Mouse (Mus musculus) CH12.LX (cell line): Measurements from ENCODE around the gene Nmt2. TPM values are rescaled to one million over a fixed set of nuclear protein-coding genes. Genes with fewer than 3 reads are reported as not detected.

Experiments
- DNase-seq: peaks from one replicate; pipeline ENCODE4 v3.0.0-alpha.2; 2013; ENCODE audit errors: extremely low read depth
- H3K27ac ChIP-seq: 2 replicates; pipeline ENCODE4 v1.5.1; 2012; ENCODE audit warnings: low read depth, mild to moderate bottlenecking, control low read depth, moderate library complexity; ENCODE audit not compliant: insufficient read depth
- H3K27me3 ChIP-seq: replicated peaks from 2 replicates; pipeline ENCODE3; 2012; ENCODE audit warnings: inconsistent platforms
- H3K36me3 ChIP-seq, 2 experiments: replicated peaks in 1 of 2; 2 replicates each; pipeline versions ENCODE3 to v1.6.1; 2012; ENCODE audit warnings: inconsistent platforms in 1 of 2, low read length in 1 of 2, mild to moderate bottlenecking in 1 of 2, mixed read lengths in 1 of 2, moderate library complexity in 1 of 2; ENCODE audit not compliant: control insufficient read depth in 1 of 2, insufficient read depth in 1 of 2
- H3K4me1 ChIP-seq, 2 experiments: 2 replicates each; pipeline ENCODE4 v1.6.1; 2012; ENCODE audit warnings: inconsistent platforms in 1 of 2, moderate library complexity in 1 of 2; ENCODE audit not compliant: insufficient read depth in 2 of 2, control insufficient read depth in 1 of 2
- H3K4me2 ChIP-seq: 2 replicates; pipeline ENCODE4 v1.6.1; 2012; ENCODE audit warnings: low read depth, mild to moderate bottlenecking, control low read depth; ENCODE audit not compliant: poor library complexity, insufficient read depth, severe bottlenecking
- H3K4me3 ChIP-seq, 3 experiments: fragments of 150-350 bp in 1 of 3; sonication (generic) in 1 of 3; replicated peaks in 1 of 3; 2 replicates each; pipeline versions ENCODE3 to v1.5.1; 2011 to 2012; ENCODE audit warnings: low read depth in 2 of 3, low read length in 2 of 3, mild to moderate bottlenecking in 2 of 3, moderate library complexity in 2 of 3, control low read depth in 1 of 3, improper control_type of control experiment in 1 of 3, inconsistent platforms in 1 of 3, mixed read lengths in 1 of 3; ENCODE audit not compliant: poor library complexity in 1 of 3
- H3K79me2 ChIP-seq: replicated peaks from 2 replicates; pipeline ENCODE4 v1.6.1; 2012; ENCODE audit warnings: mild to moderate bottlenecking, moderate library complexity; ENCODE audit not compliant: control insufficient read depth, poor library complexity, insufficient read depth, severe bottlenecking; ENCODE audit errors: extremely low read depth
- H3K9ac ChIP-seq: 2 replicates; pipeline ENCODE4 v1.6.1; 2012; ENCODE audit warnings: low read depth, mild to moderate bottlenecking, control low read depth, moderate library complexity; ENCODE audit not compliant: insufficient read depth
- H3K9me3 ChIP-seq: replicated peaks from 2 replicates; pipeline ENCODE3; 2012; ENCODE audit warnings: low read length, inconsistent platforms, mixed read lengths
- CHD1 ChIP-seq: IDR thresholded peaks from 2 replicates; pipeline ENCODE4 v1.6.1; 2012; ENCODE audit warnings: low read depth, low read length, improper control_type of control experiment, inconsistent platforms
- CTCF ChIP-seq, 2 experiments: IDR thresholded peaks in 1 of 2; conservative IDR thresholded peaks in 1 of 2; 2 replicates each; pipeline ENCODE4 v1.5.1; 2011 to 2012; ENCODE audit warnings: low read depth in 2 of 2, low read length in 2 of 2, improper control_type of control experiment in 1 of 2, inconsistent platforms in 1 of 2, mild to moderate bottlenecking in 1 of 2, moderate library complexity in 1 of 2
- E2F4 ChIP-seq: IDR thresholded peaks from 2 replicates; pipeline ENCODE4 v1.6.1; 2011; ENCODE audit warnings: low read depth, low read length, improper control_type of control experiment; ENCODE audit not compliant: insufficient replicate concordance
- ELF1 ChIP-seq: IDR thresholded peaks from 2 replicates; pipeline ENCODE4 v1.6.1; 2014; ENCODE audit warnings: low read depth, mild to moderate bottlenecking, inconsistent platforms, low read length, improper control_type of control experiment
- GABPA ChIP-seq: IDR thresholded peaks from 2 replicates; pipeline ENCODE4 v1.6.1; 2012; ENCODE audit warnings: low read depth, low read length, improper control_type of control experiment, inconsistent platforms; ENCODE audit not compliant: insufficient replicate concordance
- HCFC1 ChIP-seq: IDR thresholded peaks from 2 replicates; pipeline ENCODE4 v1.6.1; 2012; ENCODE audit warnings: low read depth, mild to moderate bottlenecking, inconsistent platforms, low read length, improper control_type of control experiment
- JUN ChIP-seq: IDR thresholded peaks from 2 replicates; pipeline ENCODE4 v1.6.1; 2011; ENCODE audit warnings: low read depth, mild to moderate bottlenecking, low read length, improper control_type of control experiment, moderate library complexity; ENCODE audit not compliant: insufficient read depth
- JUND ChIP-seq: conservative IDR thresholded peaks from 2 replicates; pipeline ENCODE4 v1.6.1; 2011; ENCODE audit warnings: low read depth, low read length, improper control_type of control experiment
- MAFK ChIP-seq: IDR thresholded peaks from 2 replicates; pipeline ENCODE4 v1.6.1; 2011; ENCODE audit warnings: low read length, improper control_type of control experiment; ENCODE audit not compliant: insufficient replicate concordance
- MAX ChIP-seq: IDR thresholded peaks from 2 replicates; pipeline ENCODE4 v1.6.1; 2011; ENCODE audit warnings: low read length, improper control_type of control experiment
- MAZ ChIP-seq: IDR thresholded peaks from 2 replicates; pipeline ENCODE4 v1.6.1; 2012; ENCODE audit warnings: low read depth, mild to moderate bottlenecking, inconsistent platforms, low read length, improper control_type of control experiment, moderate library complexity
- MXI1 ChIP-seq: IDR thresholded peaks from 2 replicates; pipeline ENCODE4 v1.6.1; 2011; ENCODE audit warnings: mild to moderate bottlenecking, low read depth, low read length, improper control_type of control experiment
- MYC ChIP-seq: IDR thresholded peaks from 2 replicates; pipeline ENCODE4 v1.6.1; 2011; ENCODE audit warnings: low read depth, mild to moderate bottlenecking, improper control_type of control experiment, low read length
- NELFE ChIP-seq: IDR thresholded peaks from 2 replicates; pipeline ENCODE4 v1.6.1; 2011; ENCODE audit warnings: low read depth, low read length, improper control_type of control experiment
- NRF1 ChIP-seq: IDR thresholded peaks from 2 replicates; pipeline ENCODE4 v1.6.1; 2014; ENCODE audit warnings: low read depth, mild to moderate bottlenecking, inconsistent platforms, low read length, improper control_type of control experiment, moderate library complexity
- POLR2A ChIP-seq: IDR thresholded peaks from 2 replicates; pipeline ENCODE4 v1.6.1; 2011; ENCODE audit warnings: low read depth, mild to moderate bottlenecking, improper control_type of control experiment, low read length
- RCOR1 ChIP-seq: conservative IDR thresholded peaks from 2 replicates; pipeline ENCODE4 v1.6.1; 2012; ENCODE audit warnings: low read depth, mild to moderate bottlenecking, inconsistent platforms, low read length, improper control_type of control experiment
- SIN3A ChIP-seq: IDR thresholded peaks from 2 replicates; pipeline ENCODE4 v1.6.1; 2012; ENCODE audit warnings: low read length, improper control_type of control experiment, inconsistent platforms
- TBP ChIP-seq: conservative IDR thresholded peaks from 2 replicates; pipeline ENCODE4 v1.6.1; 2011; ENCODE audit warnings: low read depth, low read length, improper control_type of control experiment
- TCF12 ChIP-seq: IDR thresholded peaks from 2 replicates; pipeline ENCODE4 v1.6.1; 2014; ENCODE audit warnings: low read depth, mild to moderate bottlenecking, inconsistent platforms, low read length, improper control_type of control experiment
- UBTF ChIP-seq: IDR thresholded peaks from 2 replicates; pipeline ENCODE4 v1.6.1; 2012; ENCODE audit warnings: low read depth, mild to moderate bottlenecking, inconsistent platforms, low read length, improper control_type of control experiment, moderate library complexity
- ZC3H11A ChIP-seq: IDR thresholded peaks from 2 replicates; pipeline ENCODE4 v1.6.1; 2012; ENCODE audit warnings: low read depth, mild to moderate bottlenecking, inconsistent platforms, low read length, improper control_type of control experiment
- dilution Hi-C: fragments of 300-500 bp; cut with MboI; formaldehyde crosslinking; loops from 2 replicates; pipeline ENCODE4 v1.14.3; 2020; ENCODE audit warnings: low sequenced_read_pairs; ENCODE audit not compliant: extremely low pct_unique_long_range_greater_than_20kb, extremely low pct_ligation_motif_present
- in situ Hi-C: fragments of 300-500 bp; cut with MboI; formaldehyde crosslinking; loops from 3 replicates; pipeline ENCODE4 v1.14.3; 2019; ENCODE audit warnings: low sequenced_read_pairs, low pct_ligation_motif_present, low pct_unique_long_range_greater_than_20kb, mixed read lengths
- polyA plus RNA-seq: library from polyadenylated mRNA; unstranded; fragments of >175 nt; gene quantifications from 2 replicates; pipeline ENCODE4 v1.2.1, GENCODE M21; 2012; ENCODE audit warnings: low read depth; ENCODE audit not compliant: insufficient read length
- total RNA-seq, 2 experiments: library from RNA; depleted of rRNA; stranded (reverse); fragments of 300-350 nt in 1 of 2; fragments of >200 nt in 1 of 2; gene quantifications; 2 replicates each; pipeline ENCODE4 v1.2.3; 2012 to 2014

The Nmt2 gene
- total RNA-seq (2012; rRNA removed) (10.0 and 11.6 TPM in 2 replicates), total RNA-seq (2014; rRNA removed) (15.8 and 15.9 TPM in 2 replicates), polyA plus RNA-seq (15.6 TPM in 2 replicates)

DNA sequence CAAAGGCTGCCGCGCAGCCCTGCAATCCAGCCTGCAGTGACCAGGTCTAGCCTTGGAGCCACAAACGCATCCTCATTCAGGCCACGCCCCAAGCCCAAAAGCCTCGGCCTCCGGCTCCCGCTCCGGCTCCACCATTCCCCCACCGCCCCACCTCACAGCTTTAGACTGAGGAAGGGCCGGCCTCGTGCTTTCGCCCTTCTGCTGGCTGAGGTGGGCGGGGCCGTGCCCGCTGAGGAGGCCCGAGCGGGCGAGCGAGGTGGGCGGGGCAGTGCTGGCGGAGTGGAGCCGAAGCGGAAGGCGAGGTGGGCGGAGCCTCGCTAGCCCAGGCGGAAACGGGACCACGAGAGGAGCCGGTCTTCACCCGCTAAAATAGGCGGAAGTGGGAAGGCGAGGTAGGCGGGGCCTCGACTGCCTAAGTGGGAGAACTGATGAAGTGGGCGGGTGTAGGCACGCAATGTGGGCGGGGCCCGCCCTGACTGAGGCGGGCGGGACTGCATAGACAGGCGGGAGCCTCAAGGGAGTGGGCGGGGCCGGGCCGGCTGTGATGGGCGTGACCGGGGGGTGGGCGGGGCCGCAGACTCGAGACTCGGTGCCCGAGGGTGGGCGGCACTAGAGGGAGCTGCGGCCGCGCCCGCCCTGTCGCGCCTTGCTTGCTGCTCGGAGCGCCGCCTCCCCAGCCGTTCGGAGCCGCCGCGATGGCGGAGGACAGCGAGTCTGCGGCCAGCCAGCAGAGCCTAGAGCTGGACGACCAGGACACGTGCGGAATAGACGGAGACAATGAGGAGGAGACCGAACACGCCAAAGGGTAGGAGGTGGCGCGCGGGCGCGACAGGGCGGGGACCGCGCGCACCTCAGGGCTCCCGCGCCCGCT lies at the start of gene Nmt2:
TSS of gene Nmt2 (plus strand) at position 611 of the 871 bp plus-strand sequence.
- Histone ChIP-seq H3K4me1 (peaks cover 0 to 17% of the 10 kb centered on the region in 2 experiments; a peak in 2 of 4 replicates), H3K27me3 (no peaks in the 10 kb centered on the region), H3K79me2 (0 out of 2 replicates have a peak, but pooled peaks cover 4% of the 10 kb centered on the region), H3K27ac (no peak within 1 kb of the TSS), H3K9ac (peak within 1 kb of the TSS; percentile 79), H3K36me3 (no peaks in the 10 kb centered on the region), H3K4me2 (peak within 1 kb of the TSS; percentile 33), H3K9me3 (no peaks in the 10 kb centered on the region), H3K4me3 (peak within 1 kb of the TSS; percentile 60 to 88 (median 87))
- peak; percentile 27; the same call in 1 of the 2 replicates for TF ChIP-seq NELFE
- 0 out of 2 replicates have a peak, but pooled peaks have one; percentile 12 for TF ChIP-seq SIN3A
- peak; percentile 44; the same call in 1 of the 2 replicates for TF ChIP-seq HCFC1
- peak; percentile 64; the same call in 1 of the 2 replicates for TF ChIP-seq MYC
- peak in 1 of 2 experiments; percentile 13; a peak in 1 of 4 replicates for TF ChIP-seq CTCF (conservative IDR thresholded peaks at IDR 0.05 in 1 of 2, IDR thresholded peaks at IDR 0.05 in 1 of 2; ENCODE audit: low read depth in 2 of 2, low read length in 2 of 2)
- TF ChIP-seq TBP, result no peak
- TF ChIP-seq MXI1, result peak; percentile 54
- TF ChIP-seq UBTF, result 0 out of 2 replicates have a peak, but pooled peaks have one; percentile 26
- TF ChIP-seq JUND, result no peak
- TF ChIP-seq ELF1, result peak; percentile 98
- peak; percentile 67 for TF ChIP-seq POLR2A
- TF ChIP-seq ZC3H11A, result no peak
- TF ChIP-seq GABPA, result no peak
- TF ChIP-seq RCOR1, result no peak
- TF ChIP-seq TCF12, result peak; percentile 25; the same call in 1 of the 2 replicates
- peak; percentile 41 for TF ChIP-seq NRF1
- TF ChIP-seq JUN, result no peak
- peak; percentile 72 for TF ChIP-seq MAX
- TF ChIP-seq MAZ, result peak; percentile 59; the same call in 1 of the 2 replicates
- peak; percentile 100 for DNase-seq
- in situ Hi-C loops (no loop called here), dilution Hi-C loops (no loop called here)

DNA sequence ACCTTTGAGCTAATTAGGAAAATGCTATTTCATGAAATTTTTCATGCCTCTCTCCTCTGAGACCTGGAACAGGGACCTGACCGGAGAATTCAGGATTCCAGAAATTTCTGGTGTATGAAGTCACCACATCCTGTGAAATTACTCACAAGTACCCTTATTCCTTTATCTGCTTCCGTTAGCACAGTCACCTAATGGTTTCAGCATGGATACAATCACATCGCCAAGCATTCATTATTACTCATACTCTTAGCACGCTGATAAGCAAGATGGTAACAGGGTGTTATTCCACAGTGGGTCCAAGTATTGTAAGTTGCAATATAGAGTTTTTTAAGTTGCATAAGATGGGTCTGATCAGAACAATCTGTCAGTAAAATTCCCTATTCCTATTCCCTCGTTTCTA lies 44.8 kb upstream of the Nmt2 start:
- Histone ChIP-seq H3K4me3 (no peak overlapping the region), H3K9ac (no peak overlapping the region), H3K27ac (no peak overlapping the region), H3K9me3 (no peaks in the 10 kb centered on the region), H3K4me2 (no peak overlapping the region), H3K79me2 (no peaks in the 10 kb centered on the region), H3K36me3 (no peaks in the 10 kb centered on the region)
- dilution Hi-C loops, result no loop called here
- in situ Hi-C loops, result no loop called here
- no peak for TF ChIP-seq SIN3A
- TF ChIP-seq MAFK, result no peak
- no peak for TF ChIP-seq HCFC1
- TF ChIP-seq E2F4, result no peak
- no peak for TF ChIP-seq UBTF
- no peak for TF ChIP-seq CHD1
- TF ChIP-seq, all 38 proteins: peak for 0
- DNase-seq, result no peak
- H3K4me1 ChIP-seq, result no peaks in the 10 kb centered on the region
- no peaks in the 10 kb centered on the region for H3K27me3 ChIP-seq
